Mouse (Mus musculus) CH12.LX (cell line): ENCODE data around the gene Comt. TPM values are rescaled to one million over a fixed set of nuclear protein-coding genes. Genes with fewer than 3 reads are reported as not detected.

Source experiments
- DNase-seq: peaks from one replicate; pipeline ENCODE4 v3.0.0-alpha.2; 2013; ENCODE audit errors: extremely low read depth
- H3K27ac ChIP-seq: 2 replicates; pipeline ENCODE4 v1.5.1; 2012; ENCODE audit warnings: low read depth, mild to moderate bottlenecking, control low read depth, moderate library complexity; ENCODE audit not compliant: insufficient read depth
- H3K27me3 ChIP-seq: replicated peaks from 2 replicates; pipeline ENCODE3; 2012; ENCODE audit warnings: inconsistent platforms
- H3K36me3 ChIP-seq, 2 experiments: replicated peaks in 1 of 2; 2 replicates each; pipeline versions ENCODE3 to v1.6.1; 2012; ENCODE audit warnings: inconsistent platforms in 1 of 2, low read length in 1 of 2, mild to moderate bottlenecking in 1 of 2, mixed read lengths in 1 of 2, moderate library complexity in 1 of 2; ENCODE audit not compliant: control insufficient read depth in 1 of 2, insufficient read depth in 1 of 2
- H3K4me1 ChIP-seq, 2 experiments: 2 replicates each; pipeline ENCODE4 v1.6.1; 2012; ENCODE audit warnings: inconsistent platforms in 1 of 2, moderate library complexity in 1 of 2; ENCODE audit not compliant: insufficient read depth in 2 of 2, control insufficient read depth in 1 of 2
- H3K4me2 ChIP-seq: 2 replicates; pipeline ENCODE4 v1.6.1; 2012; ENCODE audit warnings: low read depth, mild to moderate bottlenecking, control low read depth; ENCODE audit not compliant: poor library complexity, insufficient read depth, severe bottlenecking
- H3K4me3 ChIP-seq, 3 experiments: fragments of 150-350 bp in 1 of 3; sonication (generic) in 1 of 3; replicated peaks in 1 of 3; 2 replicates each; pipeline versions ENCODE3 to v1.5.1; 2011 to 2012; ENCODE audit warnings: low read depth in 2 of 3, low read length in 2 of 3, mild to moderate bottlenecking in 2 of 3, moderate library complexity in 2 of 3, control low read depth in 1 of 3, improper control_type of control experiment in 1 of 3, inconsistent platforms in 1 of 3, mixed read lengths in 1 of 3; ENCODE audit not compliant: poor library complexity in 1 of 3
- H3K79me2 ChIP-seq: replicated peaks from 2 replicates; pipeline ENCODE4 v1.6.1; 2012; ENCODE audit warnings: mild to moderate bottlenecking, moderate library complexity; ENCODE audit not compliant: control insufficient read depth, poor library complexity, insufficient read depth, severe bottlenecking; ENCODE audit errors: extremely low read depth
- H3K9ac ChIP-seq: 2 replicates; pipeline ENCODE4 v1.6.1; 2012; ENCODE audit warnings: low read depth, mild to moderate bottlenecking, control low read depth, moderate library complexity; ENCODE audit not compliant: insufficient read depth
- H3K9me3 ChIP-seq: replicated peaks from 2 replicates; pipeline ENCODE3; 2012; ENCODE audit warnings: low read length, inconsistent platforms, mixed read lengths
- BHLHE40 ChIP-seq: IDR thresholded peaks from 2 replicates; pipeline ENCODE4 v1.6.1; 2011; ENCODE audit warnings: mild to moderate bottlenecking, low read depth, low read length, improper control_type of control experiment
- CTCF ChIP-seq, 2 experiments: IDR thresholded peaks in 1 of 2; conservative IDR thresholded peaks in 1 of 2; 2 replicates each; pipeline ENCODE4 v1.5.1; 2011 to 2012; ENCODE audit warnings: low read depth in 2 of 2, low read length in 2 of 2, improper control_type of control experiment in 1 of 2, inconsistent platforms in 1 of 2, mild to moderate bottlenecking in 1 of 2, moderate library complexity in 1 of 2
- ELF1 ChIP-seq: IDR thresholded peaks from 2 replicates; pipeline ENCODE4 v1.6.1; 2014; ENCODE audit warnings: low read depth, mild to moderate bottlenecking, inconsistent platforms, low read length, improper control_type of control experiment
- HCFC1 ChIP-seq: IDR thresholded peaks from 2 replicates; pipeline ENCODE4 v1.6.1; 2012; ENCODE audit warnings: low read depth, mild to moderate bottlenecking, inconsistent platforms, low read length, improper control_type of control experiment
- JUN ChIP-seq: IDR thresholded peaks from 2 replicates; pipeline ENCODE4 v1.6.1; 2011; ENCODE audit warnings: low read depth, mild to moderate bottlenecking, low read length, improper control_type of control experiment, moderate library complexity; ENCODE audit not compliant: insufficient read depth
- JUND ChIP-seq: conservative IDR thresholded peaks from 2 replicates; pipeline ENCODE4 v1.6.1; 2011; ENCODE audit warnings: low read depth, low read length, improper control_type of control experiment
- KAT2A ChIP-seq: IDR thresholded peaks from 2 replicates; pipeline ENCODE4 v1.6.1; 2012; ENCODE audit warnings: low read length, improper control_type of control experiment, inconsistent platforms; ENCODE audit not compliant: insufficient replicate concordance
- MXI1 ChIP-seq: IDR thresholded peaks from 2 replicates; pipeline ENCODE4 v1.6.1; 2011; ENCODE audit warnings: mild to moderate bottlenecking, low read depth, low read length, improper control_type of control experiment
- NRF1 ChIP-seq: IDR thresholded peaks from 2 replicates; pipeline ENCODE4 v1.6.1; 2014; ENCODE audit warnings: low read depth, mild to moderate bottlenecking, inconsistent platforms, low read length, improper control_type of control experiment, moderate library complexity
- POLR2A ChIP-seq: IDR thresholded peaks from 2 replicates; pipeline ENCODE4 v1.6.1; 2011; ENCODE audit warnings: low read depth, mild to moderate bottlenecking, improper control_type of control experiment, low read length
- SIN3A ChIP-seq: IDR thresholded peaks from 2 replicates; pipeline ENCODE4 v1.6.1; 2012; ENCODE audit warnings: low read length, improper control_type of control experiment, inconsistent platforms
- USF1 ChIP-seq: IDR thresholded peaks from 2 replicates; pipeline ENCODE4 v1.6.1; 2014; ENCODE audit warnings: low read depth, mild to moderate bottlenecking, inconsistent platforms, low read length, improper control_type of control experiment
- ZKSCAN1 ChIP-seq: IDR thresholded peaks from 2 replicates; pipeline ENCODE4 v1.6.1; 2012; ENCODE audit warnings: low read depth, inconsistent platforms, low read length, improper control_type of control experiment, borderline replicate concordance
- ZNF384 ChIP-seq: IDR thresholded peaks from 2 replicates; pipeline ENCODE4 v1.6.1; 2012; ENCODE audit warnings: low read depth, low read length, improper control_type of control experiment, inconsistent platforms
- dilution Hi-C: fragments of 300-500 bp; cut with MboI; formaldehyde crosslinking; loops from 2 replicates; pipeline ENCODE4 v1.14.3; 2020; ENCODE audit warnings: low sequenced_read_pairs; ENCODE audit not compliant: extremely low pct_unique_long_range_greater_than_20kb, extremely low pct_ligation_motif_present
- in situ Hi-C: fragments of 300-500 bp; cut with MboI; formaldehyde crosslinking; loops from 3 replicates; pipeline ENCODE4 v1.14.3; 2019; ENCODE audit warnings: low sequenced_read_pairs, low pct_ligation_motif_present, low pct_unique_long_range_greater_than_20kb, mixed read lengths
- polyA plus RNA-seq: library from polyadenylated mRNA; unstranded; fragments of >175 nt; gene quantifications from 2 replicates; pipeline ENCODE4 v1.2.1, GENCODE M21; 2012; ENCODE audit warnings: low read depth; ENCODE audit not compliant: insufficient read length
- total RNA-seq, 2 experiments: library from RNA; depleted of rRNA; stranded (reverse); fragments of 300-350 nt in 1 of 2; fragments of >200 nt in 1 of 2; gene quantifications; 2 replicates each; pipeline ENCODE4 v1.2.3; 2012 to 2014

The Comt gene
- total and polyA plus RNA-seq, 3 experiments, result 74.0 to 91.6 (median 84.8) TPM

DNA sequence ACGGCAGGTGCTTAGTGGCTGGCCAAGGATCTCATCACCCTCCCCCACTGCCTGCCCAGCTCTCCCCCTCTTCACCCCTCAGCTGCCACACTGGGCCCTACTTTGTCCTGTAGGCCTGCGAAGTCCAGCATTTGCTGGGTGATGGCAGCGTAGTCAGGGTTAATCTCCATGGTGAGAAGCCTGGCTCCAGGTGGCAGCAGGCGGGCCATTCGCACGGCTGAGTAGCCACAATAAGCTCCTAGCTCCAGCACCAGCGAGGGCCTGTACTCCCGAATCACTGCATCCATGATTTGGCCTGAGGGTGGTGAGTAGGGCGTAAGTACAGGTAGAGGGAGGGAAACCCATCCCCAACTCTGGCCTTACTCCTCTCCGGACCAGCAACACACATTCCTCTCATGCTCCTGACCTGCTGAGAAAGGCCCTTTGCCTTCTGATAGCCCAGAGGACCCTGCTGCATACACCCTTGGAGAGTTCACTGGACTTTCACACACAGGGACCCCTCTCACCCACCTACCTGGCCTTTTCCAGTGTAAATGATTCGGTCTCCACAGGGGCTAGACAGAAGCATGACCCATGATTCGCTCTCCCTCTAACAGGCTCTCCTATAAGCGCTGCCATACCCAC, 15.5 kb downstream of the Comt start:
- H3K4me3 ChIP-seq, result no peak overlapping the region
- H3K27ac ChIP-seq, result no peak overlapping the region
- TF ChIP-seq MXI1, result no peak
- no peak for TF ChIP-seq ZNF384
- no peak for TF ChIP-seq CTCF (conservative IDR thresholded peaks at IDR 0.05 in 1 of 2, IDR thresholded peaks at IDR 0.05 in 1 of 2; ENCODE audit: low read depth in 2 of 2, low read length in 2 of 2)
- H3K79me2 ChIP-seq, result no peaks in the 10 kb centered on the region
- peaks cover 3 to 36% of the 10 kb centered on the region in 2 experiments; a peak in 2 of 4 replicates for H3K4me1 ChIP-seq
- no peaks in the 10 kb centered on the region for H3K9me3 ChIP-seq
- H3K9ac ChIP-seq, result no peak overlapping the region
- H3K4me2 ChIP-seq, result no peak overlapping the region
- H3K27me3 ChIP-seq, result no peaks in the 10 kb centered on the region
- dilution Hi-C loops (no loop called here), in situ Hi-C loops (no loop called here)
- H3K36me3 ChIP-seq, result peaks cover 47 to 91% of the 10 kb centered on the region in 2 experiments
- DNase-seq, result no peak

DNA sequence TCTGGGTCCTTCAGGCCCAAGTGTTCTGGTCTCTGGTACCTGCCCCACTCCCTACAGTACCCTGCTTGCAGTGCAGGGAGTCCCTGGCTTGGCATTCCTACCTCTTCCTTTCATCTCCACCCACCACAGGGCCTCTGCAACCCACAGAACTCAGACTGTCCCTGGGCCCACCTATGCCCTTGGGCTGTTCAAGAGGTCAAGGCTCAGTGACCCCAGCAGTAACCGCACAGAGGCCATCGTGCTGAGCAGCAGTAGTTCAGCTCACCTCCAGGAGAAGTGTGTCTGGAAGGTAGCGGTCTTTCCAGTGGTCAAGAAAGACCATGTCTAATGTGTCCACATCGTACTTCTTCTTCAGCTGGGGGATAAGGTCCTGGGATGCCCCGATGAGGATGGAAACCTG, 16.2 kb downstream of the Comt start:
- no peaks in the 10 kb centered on the region for H3K9me3 ChIP-seq
- no peak overlapping the region for H3K4me3 ChIP-seq
- H3K4me2 ChIP-seq, result no peak overlapping the region
- no peak overlapping the region for H3K27ac ChIP-seq
- H3K9ac ChIP-seq, result no peak overlapping the region
- no peak for TF ChIP-seq POLR2A
- TF ChIP-seq ZKSCAN1, result no peak
- TF ChIP-seq KAT2A, result no peak
- TF ChIP-seq BHLHE40, result no peak
- no peak for TF ChIP-seq SIN3A
- TF ChIP-seq ELF1, result no peak
- no peak for TF ChIP-seq HCFC1
- TF ChIP-seq ZNF384, result no peak
- TF ChIP-seq JUND, result no peak
- TF ChIP-seq NRF1, result no peak
- no peak for TF ChIP-seq USF1
- no peak for TF ChIP-seq JUN
- TF ChIP-seq CTCF (conservative IDR thresholded peaks at IDR 0.05 in 1 of 2, IDR thresholded peaks at IDR 0.05 in 1 of 2; ENCODE audit: low read depth in 2 of 2, low read length in 2 of 2), result no peak
- peaks cover 47 to 90% of the 10 kb centered on the region in 2 experiments for H3K36me3 ChIP-seq
- H3K4me1 ChIP-seq, result peaks cover 3 to 34% of the 10 kb centered on the region in 2 experiments; a peak in 2 of 4 replicates
- H3K79me2 ChIP-seq, result no peaks in the 10 kb centered on the region
- DNase-seq, result no peak
- in situ Hi-C loops, result no loop called here
- dilution Hi-C loops, result no loop called here
- no peaks in the 10 kb centered on the region for H3K27me3 ChIP-seq
